Mouse (Mus musculus) layer of hippocampus, postnatal 25 days (tissue): Measurements from ENCODE around the gene Bach2. TPM values are rescaled to one million over a fixed set of nuclear protein-coding genes. Genes with fewer than 3 reads are reported as not detected.

ENCODE experiments used
- DNase-seq, 2 experiments: peaks; one replicate each; pipeline ENCODE4 v3.0.0; 2022; ENCODE audit warnings: mixed read lengths in 2 of 2, low spot score in 1 of 2; ENCODE audit errors: extremely low spot score in 1 of 2
- total RNA-seq, 2 experiments: library from RNA; stranded (reverse); gene quantifications; 2 replicates each; pipeline ENCODE4 v1.2.3; 2021

The Bach2 gene
- total RNA-seq, 2 experiments from 2014 or later: 9.8 to 17.5 TPM

- DNase-seq: no peak
Observed at GRCm38 (mm10) chr4:32538987-32539386, 300.4 kb downstream of the Bach2 start.

GRCm38 (mm10) chr4:32544821-32545545 lies 306.4 kb downstream of the Bach2 start:
- no peak for DNase-seq

DNA sequence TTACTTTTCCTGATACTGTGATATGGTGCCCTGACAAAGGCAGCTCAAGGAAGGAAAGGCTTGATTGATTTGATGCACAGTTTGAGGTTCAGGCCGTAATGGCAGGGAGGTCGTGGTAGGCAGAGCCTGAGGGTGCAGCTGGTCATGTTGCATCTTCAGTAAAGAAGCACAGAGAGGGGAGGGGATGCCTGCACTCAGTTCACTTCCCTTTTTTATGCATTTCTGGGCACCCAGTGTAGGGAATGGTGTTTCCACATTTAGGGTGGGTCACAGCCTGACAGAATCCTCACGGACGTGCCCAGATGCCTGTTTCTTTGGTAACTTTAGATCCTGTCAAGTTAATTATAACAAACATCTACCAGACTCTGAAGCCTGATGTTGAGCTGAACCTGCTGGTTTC lies 306.9 kb downstream of the Bach2 start:
- no peak for DNase-seq

- no peak for DNase-seq
Observed at GRCm38 (mm10) chr4:32549150-32549549, 310.5 kb downstream of the Bach2 start.

GRCm38 (mm10) chr4:32551337-32551736 lies 312.7 kb downstream of the Bach2 start:
- DNase-seq: no peak

GRCm38 (mm10) chr4:32555506-32555905 lies 316.9 kb downstream of the Bach2 start:
- no peak for DNase-seq

GRCm38 (mm10) chr4:32560246-32560645 lies 321.6 kb downstream of the Bach2 start:
- no peak for DNase-seq

DNA sequence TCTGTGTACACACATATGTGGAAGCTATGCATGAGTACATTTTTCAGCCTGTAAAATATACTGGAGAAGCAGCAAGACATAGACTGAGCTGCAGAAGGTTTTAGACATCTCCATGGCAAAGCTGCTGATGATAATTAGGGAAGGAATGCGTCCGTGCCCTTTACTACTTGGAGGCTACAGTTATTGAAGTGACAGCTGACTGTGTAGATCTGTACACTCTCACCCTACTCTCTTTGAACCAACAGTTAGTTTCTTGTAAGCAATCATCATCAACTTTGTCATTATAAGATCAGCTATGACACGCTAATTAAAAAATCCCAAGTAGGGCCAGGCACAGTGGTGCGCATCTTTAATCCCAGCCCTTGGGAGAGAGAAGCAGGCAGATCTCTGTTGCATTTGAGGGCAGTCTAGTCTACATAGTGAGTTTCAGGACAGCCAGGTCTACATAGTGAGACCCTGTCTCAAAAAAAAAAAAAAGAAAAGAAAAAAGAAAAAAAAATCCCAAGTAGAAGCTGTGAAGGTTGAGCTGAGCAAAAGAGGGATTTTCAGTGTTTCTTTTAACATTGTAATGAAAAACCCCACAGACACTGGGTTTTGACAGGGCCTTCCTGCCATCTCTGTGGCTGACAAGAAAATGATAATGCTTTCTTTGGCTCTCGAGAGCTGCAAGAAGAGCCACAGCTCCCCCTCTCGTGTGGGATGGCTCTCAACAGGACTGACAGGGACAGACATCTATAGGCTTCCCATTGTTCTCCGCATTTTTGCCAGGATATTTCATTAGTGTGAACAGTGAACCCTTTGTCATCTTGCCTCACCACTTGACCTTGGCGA lies 322.3 kb downstream of the Bach2 start:
- no peak for DNase-seq

GRCm38 (mm10) chr4:32561555-32562095 lies 323.0 kb downstream of the Bach2 start:
- DNase-seq: peak in 1 of 2 experiments; percentile 61

DNA sequence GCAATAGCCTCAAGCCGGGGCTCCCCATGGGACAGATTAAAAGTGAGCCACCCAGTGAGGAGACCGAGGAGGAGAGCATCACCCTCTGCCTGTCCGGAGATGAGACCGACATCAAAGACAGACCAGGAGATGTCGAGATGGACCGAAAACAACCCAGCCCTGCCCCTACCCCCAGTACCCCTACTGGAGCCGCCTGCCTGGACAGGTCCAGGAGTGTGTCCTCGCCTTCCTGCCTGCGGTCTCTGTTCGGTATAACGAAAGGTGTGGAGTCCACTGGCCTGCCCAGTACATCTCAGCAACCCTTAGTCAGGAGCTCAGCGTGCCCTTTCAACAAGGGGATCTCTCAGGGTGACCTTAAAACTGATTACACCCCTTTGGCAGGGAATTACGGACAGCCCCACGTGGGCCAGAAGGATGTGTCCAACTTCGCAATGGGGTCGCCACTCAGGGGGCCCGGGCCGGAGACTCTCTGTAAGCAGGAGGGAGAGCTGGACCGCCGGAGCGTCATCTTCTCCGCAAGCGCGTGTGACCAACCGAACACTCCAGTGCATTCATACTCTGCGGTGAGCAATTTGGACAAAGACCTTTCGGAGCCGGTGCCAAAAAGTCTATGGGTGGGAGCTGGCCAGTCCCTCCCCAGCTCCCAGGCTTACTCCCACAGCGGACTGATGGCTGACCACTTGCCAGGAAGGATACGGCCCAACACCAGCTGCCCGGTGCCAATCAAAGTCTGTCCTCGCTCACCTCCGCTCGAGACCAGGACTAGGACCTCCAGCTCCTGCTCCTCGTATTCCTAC lies 323.9 kb downstream of the Bach2 start:
- no peak for DNase-seq

- no peak for DNase-seq
Observed at GRCm38 (mm10) chr4:32564416-32564815, 325.8 kb downstream of the Bach2 start.

DNA sequence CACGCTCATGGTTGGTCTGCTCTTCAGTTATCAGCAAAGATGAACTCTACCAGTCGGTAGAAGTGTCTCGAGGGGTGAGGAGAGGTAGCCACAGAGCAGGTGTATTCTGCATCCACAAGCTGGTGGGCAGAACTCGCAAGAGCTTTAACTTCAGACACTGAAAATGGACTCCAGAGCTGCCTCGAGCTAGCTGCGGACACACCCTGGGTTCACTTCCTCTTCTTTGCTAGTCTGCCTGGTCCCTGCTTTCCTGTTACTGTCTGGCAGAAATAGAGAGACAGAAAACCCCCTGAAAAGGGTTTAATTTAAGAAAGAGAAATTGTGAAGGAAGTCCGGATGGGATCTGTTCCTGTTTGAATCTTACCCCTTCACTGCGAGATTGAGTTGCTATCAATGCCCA lies 326.3 kb downstream of the Bach2 start:
- DNase-seq: no peak

- no peak for DNase-seq
Observed at GRCm38 (mm10) chr4:32569054-32569453, 330.4 kb downstream of the Bach2 start.

GRCm38 (mm10) chr4:32569995-32570938 lies 331.7 kb downstream of the Bach2 start:
- no peak for DNase-seq

DNA sequence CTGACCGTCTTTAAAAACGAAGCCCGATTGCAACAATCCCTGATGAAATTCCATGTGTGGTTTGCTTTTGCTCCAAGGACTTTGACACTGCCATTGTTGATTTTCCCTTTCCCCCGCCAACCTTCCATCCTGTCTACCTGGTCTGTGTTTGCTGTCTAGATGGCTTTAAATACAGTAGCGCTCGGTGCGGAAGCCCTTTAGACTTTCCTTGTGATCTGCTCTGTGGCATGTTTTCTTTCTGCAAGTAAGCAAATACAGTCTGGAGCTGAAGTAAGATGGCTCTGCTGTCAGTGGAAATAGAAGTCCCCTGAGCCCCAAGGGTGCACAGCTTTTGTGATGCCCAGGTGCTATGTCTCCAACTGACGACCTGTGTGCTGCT lies 332.3 kb downstream of the Bach2 start:
- DNase-seq: no peak

DNA sequence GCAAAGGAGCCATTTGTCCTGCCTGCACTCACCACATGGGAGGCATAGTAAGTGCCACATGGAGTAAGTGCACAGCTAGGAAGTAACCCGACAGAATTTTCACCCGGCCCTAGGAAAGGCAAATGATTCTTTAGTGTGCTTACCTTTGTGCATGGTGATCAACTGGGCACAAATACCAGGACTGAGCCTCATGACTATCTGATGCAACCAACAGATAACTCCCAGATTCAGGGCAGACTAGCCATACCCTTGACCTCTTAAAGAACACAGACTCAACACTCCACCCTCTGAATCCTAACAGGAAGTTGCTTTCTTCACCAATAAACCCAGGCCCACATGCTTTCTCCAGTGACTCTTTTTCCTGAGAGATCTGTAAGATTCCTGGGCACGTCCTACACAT lies 332.8 kb downstream of the Bach2 start:
- DNase-seq: no peak

GRCm38 (mm10) chr4:32572118-32572517 lies 333.5 kb downstream of the Bach2 start:
- peak in 1 of 2 experiments; percentile 54 for DNase-seq

- DNase-seq: no peak
Observed at GRCm38 (mm10) chr4:32573586-32573985, 335.0 kb downstream of the Bach2 start.

GRCm38 (mm10) chr4:32574604-32575003 lies 336.0 kb downstream of the Bach2 start:
- no peak for DNase-seq

DNA sequence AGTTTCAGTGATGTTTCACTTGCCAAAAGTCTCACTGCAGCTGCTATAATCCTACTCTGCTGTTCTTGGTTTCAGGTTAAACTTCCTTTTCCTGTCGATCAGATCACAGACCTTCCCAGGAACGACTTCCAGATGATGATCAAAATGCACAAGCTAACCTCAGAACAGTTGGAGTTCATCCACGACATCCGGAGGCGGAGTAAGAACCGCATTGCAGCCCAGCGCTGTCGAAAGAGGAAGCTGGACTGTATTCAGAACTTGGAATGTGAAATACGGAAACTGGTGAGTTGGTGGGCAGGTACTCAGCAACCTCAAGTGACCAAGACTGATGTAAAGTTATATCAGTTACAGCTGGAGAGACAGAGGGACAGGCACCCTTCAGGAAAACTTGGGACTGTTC lies 336.6 kb downstream of the Bach2 start:
- no peak for DNase-seq
